Mouse (Mus musculus) hindbrain, embryonic 15.5 days (tissue): ENCODE data around the gene Cacna1d. TPM values are rescaled to one million over a fixed set of nuclear protein-coding genes. Genes with fewer than 3 reads are reported as not detected.

Source experiments
- ATAC-seq: fragments of 200-750 bp; cut with Nextera tagmentation; 2 replicates; pipeline ENCODE4 v1.8.0; 2017; ENCODE audit warnings: low read depth, moderate number of reproducible peaks, moderate TSS enrichment; ENCODE audit not compliant: low FRiP score
- H3K27ac ChIP-seq: fragments of 300-500 bp; sonication (generic); replicated peaks from 2 replicates; pipeline ENCODE4 v1.5.1; 2015; ENCODE audit warnings: mild to moderate bottlenecking, inconsistent platforms
- H3K27me3 ChIP-seq: fragments of 300-500 bp; sonication (generic); 2 replicates; pipeline ENCODE4 v1.6.1; 2015; ENCODE audit warnings: control low read depth, inconsistent platforms
- H3K36me3 ChIP-seq: fragments of 300-500 bp; sonication (generic); 2 replicates; pipeline ENCODE4 v1.6.1; 2015; ENCODE audit warnings: control low read depth, inconsistent platforms
- H3K4me1 ChIP-seq: fragments of 300-500 bp; sonication (generic); replicated peaks from 2 replicates; pipeline ENCODE4 v1.6.1; 2015; ENCODE audit warnings: control low read depth, inconsistent platforms
- H3K4me2 ChIP-seq: fragments of 300-500 bp; sonication (generic); 2 replicates; pipeline ENCODE4 v1.6.1; 2015; ENCODE audit warnings: moderate library complexity, mild to moderate bottlenecking, inconsistent platforms
- H3K4me3 ChIP-seq: fragments of 300-500 bp; sonication (generic); 2 replicates; pipeline ENCODE4 v1.5.1; 2015; ENCODE audit warnings: mild to moderate bottlenecking, inconsistent platforms
- H3K9ac ChIP-seq: fragments of 300-500 bp; sonication (generic); 2 replicates; pipeline ENCODE4 v1.6.1; 2015; ENCODE audit warnings: inconsistent platforms
- H3K9me3 ChIP-seq: fragments of 300-500 bp; sonication (generic); 2 replicates; pipeline ENCODE4 v1.6.1; 2016; ENCODE audit warnings: control low read depth, inconsistent platforms
- WGBS: fragments of 180-500 bp; shearing (Covaris S2); methylation state at CpG from one replicate; pipeline ENCODE4 v1.1.7; 2015; 5-methylcytosine and 5-hydroxymethylcytosine counted together
- polyA plus RNA-seq: library from polyadenylated mRNA; unstranded; fragments of >200 nt; fragmentation: Nextera tagmentation; extraction: Ambion mirVana; gene quantifications from 2 replicates; pipeline ENCODE4 v1.2.1, GENCODE M21; 2015

Gene Cacna1d
- polyA plus RNA-seq, 1 experiment from 2014 or later = 10.7 TPM

GRCm38 (mm10) chr14:30362370-30362769 lies 128.9 kb downstream of the Cacna1d start:
- Histone ChIP-seq H3K9me3 (no peaks in the 10 kb centered on the region), H3K27me3 (no peaks in the 10 kb centered on the region), H3K4me2 (no peak overlapping the region), H3K4me3 (no peak overlapping the region), H3K36me3 (no peaks in the 10 kb centered on the region), H3K27ac (no peak overlapping the region), H3K9ac (no peak overlapping the region), H3K4me1 (no peaks in the 10 kb centered on the region)
- ATAC-seq = no peak
- WGBS = 87% methylated on average over 4 of the region's 4 CpGs

DNA sequence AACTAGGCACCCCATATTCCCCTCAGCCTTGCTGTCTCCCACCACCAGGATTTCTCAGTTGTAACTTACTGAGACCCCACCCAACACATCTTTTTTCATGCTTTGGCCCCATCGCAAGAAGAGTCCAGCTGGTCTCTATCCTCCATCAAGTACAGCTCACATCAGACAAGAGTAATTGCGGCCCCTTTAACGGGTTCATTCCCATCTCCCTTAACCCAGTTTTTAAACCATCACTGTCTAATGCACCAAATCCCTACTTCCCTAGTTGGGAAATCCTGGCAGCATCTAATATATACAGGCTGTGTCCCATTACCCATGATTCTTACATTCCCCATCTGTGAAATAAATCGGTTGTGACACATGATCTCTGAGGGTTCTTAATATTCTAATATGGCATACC lies 130.8 kb downstream of the Cacna1d start:
- Histone ChIP-seq H3K4me3 (no peak overlapping the region), H3K9me3 (no peaks in the 10 kb centered on the region), H3K36me3 (no peaks in the 10 kb centered on the region), H3K4me2 (no peak overlapping the region), H3K4me1 (no peaks in the 10 kb centered on the region), H3K27me3 (no peaks in the 10 kb centered on the region), H3K9ac (no peak overlapping the region), H3K27ac (no peak overlapping the region)
- WGBS = 83% methylated on average over 4 of the region's 4 CpGs
- ATAC-seq = no peak

- H3K36me3 ChIP-seq = no peaks in the 10 kb centered on the region
- 0 out of 2 replicates have a peak, but pooled peaks cover under 1% of the 10 kb centered on the region for H3K4me1 ChIP-seq
- H3K27ac ChIP-seq = no peak overlapping the region
- ATAC-seq = no peak
- no peak overlapping the region for H3K4me3 ChIP-seq
- H3K9me3 ChIP-seq = no peaks in the 10 kb centered on the region
- WGBS = 75% methylated on average over 6 of the region's 6 CpGs
- no peaks in the 10 kb centered on the region for H3K27me3 ChIP-seq
- no peak overlapping the region for H3K9ac ChIP-seq
- no peak overlapping the region for H3K4me2 ChIP-seq
Observed at GRCm38 (mm10) chr14:30360004-30360403, 131.3 kb downstream of the Cacna1d start.

GRCm38 (mm10) chr14:30358028-30358427 lies 133.2 kb downstream of the Cacna1d start:
- 72% methylated on average over 1 of the region's 1 CpGs for WGBS
- Histone ChIP-seq H3K36me3 (no peaks in the 10 kb centered on the region), H3K27me3 (no peaks in the 10 kb centered on the region), H3K4me3 (no peak overlapping the region), H3K4me1 (peaks cover 14% of the 10 kb centered on the region), H3K27ac (no peak overlapping the region), H3K9ac (no peak overlapping the region), H3K9me3 (no peaks in the 10 kb centered on the region), H3K4me2 (no peak overlapping the region)
- ATAC-seq = no peak

- no peaks in the 10 kb centered on the region for H3K27me3 ChIP-seq
- ATAC-seq = no peak
- no peak overlapping the region for H3K9ac ChIP-seq
- H3K4me1 ChIP-seq = peaks cover 26% of the 10 kb centered on the region
- H3K4me3 ChIP-seq = no peak overlapping the region
- H3K36me3 ChIP-seq = no peaks in the 10 kb centered on the region
- 78% methylated on average over 3 of the region's 3 CpGs for WGBS
- no peaks in the 10 kb centered on the region for H3K9me3 ChIP-seq
- H3K27ac ChIP-seq = no peak overlapping the region
- no peak overlapping the region for H3K4me2 ChIP-seq
Observed at GRCm38 (mm10) chr14:30356456-30356855, 134.8 kb downstream of the Cacna1d start.

DNA sequence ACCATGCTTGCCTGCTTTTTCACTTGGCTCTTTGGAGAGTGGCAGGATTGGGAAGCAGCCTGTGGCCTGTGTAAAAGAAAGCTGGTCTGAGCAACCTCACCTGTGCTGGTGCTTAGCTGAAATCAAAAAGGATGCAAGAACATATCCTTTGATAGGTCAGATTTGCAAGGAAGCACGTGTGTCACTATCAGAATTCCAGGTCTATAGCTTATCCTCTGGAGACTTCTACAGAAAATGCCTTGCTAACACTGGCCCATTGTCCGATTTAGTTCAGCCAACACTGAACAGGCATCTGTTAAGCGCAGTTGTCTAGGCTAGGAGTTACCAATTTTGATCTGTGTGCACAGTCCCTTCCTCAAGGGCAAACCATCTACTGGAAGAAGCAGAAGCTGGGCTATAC lies 136.5 kb downstream of the Cacna1d start:
- Histone ChIP-seq H3K27me3 (no peaks in the 10 kb centered on the region), H3K9me3 (no peaks in the 10 kb centered on the region), H3K27ac (peak overlapping the region; percentile 87), H3K4me1 (peaks cover 27% of the 10 kb centered on the region), H3K36me3 (no peaks in the 10 kb centered on the region), H3K9ac (no peak overlapping the region), H3K4me2 (peak overlapping the region; percentile 96), H3K4me3 (0 out of 2 replicates have a peak overlapping the region, but pooled peaks have one; percentile 73)
- ATAC-seq = no peak
- WGBS = 34% methylated on average over 3 of the region's 3 CpGs

- Histone ChIP-seq H3K4me2 (peak overlapping the region; percentile 96), H3K27ac (peak overlapping the region; percentile 87), H3K36me3 (no peaks in the 10 kb centered on the region), H3K9ac (peak overlapping the region; percentile 71), H3K4me3 (peak overlapping the region; percentile 73), H3K9me3 (no peaks in the 10 kb centered on the region), H3K27me3 (no peaks in the 10 kb centered on the region), H3K4me1 (peaks cover 27% of the 10 kb centered on the region)
- 2% methylated on average over 8 of the region's 8 CpGs for WGBS
- peak; percentile 58; the same call in 1 of the 2 replicates for ATAC-seq
Observed at GRCm38 (mm10) chr14:30354127-30354463, 137.2 kb downstream of the Cacna1d start.

DNA sequence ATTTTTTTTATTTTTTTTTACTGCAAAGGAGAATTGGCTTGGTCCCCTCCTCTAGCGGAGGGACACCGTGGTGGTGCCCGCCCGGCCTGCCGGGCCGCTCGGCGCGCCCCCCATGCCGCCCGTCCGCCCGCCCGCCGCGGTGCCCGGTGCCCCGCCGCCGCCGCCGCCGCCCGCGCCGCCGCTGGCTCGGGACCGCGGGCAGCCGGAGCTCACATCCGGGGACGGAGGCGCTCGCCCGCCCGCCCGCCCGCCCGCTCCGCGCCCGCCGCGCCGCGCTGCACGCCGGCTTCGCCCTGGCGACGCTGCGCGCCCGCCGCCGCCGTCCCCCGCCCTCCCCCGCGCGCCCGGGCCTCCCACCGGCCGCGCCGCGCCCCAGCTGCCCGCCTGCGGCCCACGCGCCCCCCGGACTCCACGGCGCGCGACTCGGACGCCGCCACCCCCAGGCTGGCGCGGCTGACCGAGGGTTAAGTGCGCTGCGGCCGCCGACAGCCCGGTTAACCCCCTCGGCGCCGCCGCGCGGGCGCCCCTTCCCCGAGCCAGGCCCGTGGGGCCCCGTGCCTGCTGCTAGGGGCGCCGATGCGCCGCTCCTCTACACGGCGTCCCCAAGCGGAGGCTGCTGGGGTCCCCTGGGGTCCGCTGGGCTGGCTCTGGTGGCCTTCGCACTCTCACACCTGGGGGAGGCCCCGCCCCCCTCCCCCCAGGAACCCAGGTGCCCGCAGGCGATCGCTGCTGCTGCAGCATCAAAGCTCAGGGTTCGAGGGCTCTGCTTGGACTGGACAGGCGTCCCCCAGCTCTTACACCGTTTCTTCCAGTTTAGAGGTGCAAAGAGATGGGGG lies 137.7 kb downstream of the Cacna1d start:
- 0% methylated on average over 51 of the region's 114 CpGs for WGBS
- Histone ChIP-seq H3K27me3 (no peaks in the 10 kb centered on the region), H3K4me3 (peak overlapping the region; percentile 73), H3K4me2 (peak overlapping the region; percentile 96), H3K9ac (peak overlapping the region; percentile 71), H3K27ac (peak overlapping the region; percentile 87), H3K4me1 (peaks cover 27% of the 10 kb centered on the region), H3K9me3 (no peaks in the 10 kb centered on the region), H3K36me3 (no peaks in the 10 kb centered on the region)
- ATAC-seq = peak; percentile 66

- peaks cover 27% of the 10 kb centered on the region for H3K4me1 ChIP-seq
- peak overlapping the region; percentile 96 for H3K4me2 ChIP-seq
- H3K27ac ChIP-seq = peak overlapping the region; percentile 67
- H3K4me3 ChIP-seq = peak overlapping the region; percentile 73
- H3K9me3 ChIP-seq = no peaks in the 10 kb centered on the region
- H3K36me3 ChIP-seq = no peaks in the 10 kb centered on the region
- WGBS = under 1% methylated on average over 10 of the region's 10 CpGs
- peak overlapping the region; percentile 71 for H3K9ac ChIP-seq
- no peaks in the 10 kb centered on the region for H3K27me3 ChIP-seq
- ATAC-seq = no peak
Observed at GRCm38 (mm10) chr14:30352951-30353270, 138.3 kb downstream of the Cacna1d start.

DNA sequence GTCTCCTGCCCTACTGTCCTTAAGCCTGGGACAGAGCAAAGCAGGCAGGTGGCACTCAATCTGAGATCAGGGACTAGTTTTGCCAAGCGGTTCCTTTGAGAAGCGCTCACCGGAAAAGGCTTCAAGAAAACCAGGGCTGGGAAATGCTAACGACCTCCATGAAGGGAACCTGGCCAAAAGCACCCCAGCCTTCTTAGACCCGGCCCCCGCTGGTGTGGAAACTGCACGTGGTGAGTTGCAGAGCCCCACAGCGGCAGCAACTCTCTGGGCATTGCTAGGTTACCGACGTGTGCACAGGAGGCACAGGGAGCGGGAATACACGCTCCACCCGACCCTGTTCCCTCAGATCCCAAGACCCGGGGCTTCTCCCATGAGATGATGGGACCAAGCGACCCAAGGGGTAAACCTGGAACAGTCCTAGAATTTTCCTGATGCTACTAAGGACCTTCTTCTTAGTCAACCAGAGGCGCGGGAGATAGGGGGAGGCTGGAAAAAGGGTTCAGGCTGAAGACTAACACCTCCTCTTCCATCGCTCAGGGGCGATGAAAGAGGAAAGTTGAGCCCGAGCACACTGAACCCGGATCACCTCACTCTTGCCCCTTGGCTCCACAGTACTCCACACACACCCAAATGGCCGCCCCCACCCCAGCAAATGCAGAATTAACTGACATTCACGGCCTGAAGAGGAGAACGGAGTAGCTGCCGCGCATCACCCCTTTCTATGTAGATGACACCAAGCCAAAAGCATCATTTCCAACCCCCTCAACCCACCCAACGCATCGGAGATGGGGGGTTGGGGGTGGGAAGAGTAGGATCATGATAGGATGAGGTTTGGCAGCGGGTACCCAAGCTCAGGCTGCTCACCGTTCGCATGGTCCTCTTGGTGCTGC lies 138.9 kb downstream of the Cacna1d start:
- H3K27ac ChIP-seq = peak overlapping the region; percentile 67
- peak; percentile 68 for ATAC-seq
- H3K9ac ChIP-seq = peak overlapping the region; percentile 71
- no peaks in the 10 kb centered on the region for H3K36me3 ChIP-seq
- no peaks in the 10 kb centered on the region for H3K9me3 ChIP-seq
- 1% methylated on average over 31 of the region's 31 CpGs for WGBS
- peak overlapping the region; percentile 96 for H3K4me2 ChIP-seq
- H3K27me3 ChIP-seq = no peaks in the 10 kb centered on the region
- peak overlapping the region; percentile 73 for H3K4me3 ChIP-seq
- H3K4me1 ChIP-seq = peaks cover 27% of the 10 kb centered on the region

GRCm38 (mm10) chr14:30350285-30350684 lies 141.0 kb downstream of the Cacna1d start:
- H3K4me1 ChIP-seq = peaks cover 27% of the 10 kb centered on the region
- no peaks in the 10 kb centered on the region for H3K36me3 ChIP-seq
- ATAC-seq = no peak
- H3K27me3 ChIP-seq = no peaks in the 10 kb centered on the region
- no peak overlapping the region for H3K27ac ChIP-seq
- no peaks in the 10 kb centered on the region for H3K9me3 ChIP-seq
- H3K4me3 ChIP-seq = no peak overlapping the region
- 83% methylated on average over 6 of the region's 6 CpGs for WGBS
- no peak overlapping the region for H3K9ac ChIP-seq
- no peak overlapping the region for H3K4me2 ChIP-seq
